Mouse (Mus musculus): Measurements from ENCODE around the gene Zfp644. TPM values are rescaled to one million over a fixed set of nuclear protein-coding genes. Genes with fewer than 3 reads are reported as not detected.

The Zfp644 gene
- polyA plus RNA-seq, 1 experiment, result 18.6 TPM

DNA sequence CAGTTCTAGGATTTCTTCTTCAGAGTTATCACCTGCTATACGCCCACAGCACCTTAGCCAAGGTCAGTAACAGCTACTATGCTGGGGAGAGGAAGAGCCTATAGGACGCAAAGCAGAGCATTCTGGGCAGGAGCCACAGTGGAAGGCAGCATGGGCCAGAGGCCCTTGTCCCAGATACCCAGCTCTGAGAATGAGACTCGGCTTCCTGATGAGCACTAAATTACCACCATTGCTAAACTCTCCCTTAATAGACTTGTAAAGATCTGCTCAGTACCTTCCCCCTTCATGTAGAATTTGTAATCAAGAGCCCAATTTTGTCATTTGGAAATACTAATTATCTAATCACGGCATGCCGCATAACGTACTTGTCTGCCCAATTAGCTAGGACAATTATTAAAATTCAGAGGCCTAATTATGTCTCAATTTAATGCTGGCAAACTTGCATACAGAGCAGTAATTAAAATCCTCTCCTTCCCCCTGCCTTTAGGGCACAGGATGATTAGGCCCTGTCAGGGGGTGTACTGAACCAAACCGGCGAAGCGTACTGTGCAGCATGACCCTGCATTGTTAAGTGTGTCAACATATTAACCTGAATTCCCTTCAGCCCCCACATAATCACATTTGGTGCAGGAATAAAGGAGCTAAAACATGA, 119.7 kb downstream of the Zfp644 start:
- TF ChIP-seq CTCF (IDR thresholded peaks at IDR 0.05; ENCODE audit: low read depth, low read length) (no peak), POLR2A (IDR thresholded peaks at IDR 0.05; ENCODE audit: borderline replicate concordance, low read depth, low read length) (no peak)

DNA sequence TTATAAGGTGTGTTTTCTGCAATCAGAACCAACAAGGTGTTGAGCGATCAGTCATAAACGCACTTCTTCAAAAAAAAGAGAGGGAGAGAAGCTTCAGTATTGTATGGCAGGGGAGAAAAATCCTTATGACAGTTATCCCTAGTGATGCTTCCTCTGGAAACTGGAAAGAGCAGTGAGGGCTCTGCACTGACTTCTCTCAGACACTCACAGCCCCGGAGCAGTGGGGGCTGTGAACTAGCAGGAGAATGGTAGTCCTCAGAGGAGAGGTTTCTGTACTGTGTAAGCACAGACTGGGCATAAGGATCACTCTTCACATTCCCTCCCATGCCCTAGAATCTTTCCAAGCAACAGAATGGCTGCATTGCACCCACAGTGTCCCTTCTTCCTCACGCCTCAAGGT, 122.0 kb downstream of the Zfp644 start:
- H3K4me3 ChIP-seq (ENCODE audit: insufficient read depth, low read length), result no peak overlapping the region; the same call in 1 of the 2 replicates
- no peak overlapping the region for H3K27ac ChIP-seq (ENCODE audit: insufficient read depth, low read depth, low read length)
- TF ChIP-seq POLR2A (IDR thresholded peaks at IDR 0.05; ENCODE audit: borderline replicate concordance, low read depth, low read length) (no peak), CTCF (IDR thresholded peaks at IDR 0.05; ENCODE audit: low read depth, low read length) (no peak)
- H3K4me1 ChIP-seq (ENCODE audit: control insufficient read depth, insufficient read depth, low read length), result peaks cover 3% of the 10 kb centered on the region

More for the DNA sequence above, 119.7 kb downstream of the Zfp644 start:
- Histone ChIP-seq H3K27ac (ENCODE audit: insufficient read depth, low read depth, low read length) (no peak overlapping the region), H3K4me3 (ENCODE audit: insufficient read depth, low read length) (no peak overlapping the region), H3K4me1 (ENCODE audit: control insufficient read depth, insufficient read depth, low read length) (peaks cover 3% of the 10 kb centered on the region)

DNA sequence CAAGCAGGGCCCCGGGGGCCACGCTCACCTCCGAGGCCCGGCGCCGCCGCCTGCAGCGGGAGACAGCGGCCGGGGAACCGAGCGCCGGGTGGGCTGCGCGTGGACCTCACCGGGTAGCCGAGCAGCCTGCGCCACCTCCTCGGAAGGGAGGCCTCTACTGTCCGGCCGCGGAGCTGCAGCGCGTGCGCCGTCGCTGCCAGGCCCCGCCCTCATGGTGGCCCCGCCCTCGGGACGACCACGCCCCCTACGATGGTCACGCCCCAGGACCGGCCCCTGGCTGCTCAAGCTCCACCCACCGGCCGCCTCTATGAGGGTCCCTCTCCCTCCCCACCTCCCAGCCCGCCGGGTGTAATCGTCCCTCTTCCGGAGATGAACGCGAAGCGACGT, 122.5 kb downstream of the Zfp644 start:
- Histone ChIP-seq H3K4me3 (ENCODE audit: insufficient read depth, low read length) (peak overlapping the region; percentile 60), H3K4me1 (ENCODE audit: control insufficient read depth, insufficient read depth, low read length) (peaks cover 3% of the 10 kb centered on the region), H3K27ac (ENCODE audit: insufficient read depth, low read depth, low read length) (no peak overlapping the region)
- TF ChIP-seq POLR2A (IDR thresholded peaks at IDR 0.05; ENCODE audit: borderline replicate concordance, low read depth, low read length) (no peak), CTCF (IDR thresholded peaks at IDR 0.05; ENCODE audit: low read depth, low read length) (no peak)

DNA sequence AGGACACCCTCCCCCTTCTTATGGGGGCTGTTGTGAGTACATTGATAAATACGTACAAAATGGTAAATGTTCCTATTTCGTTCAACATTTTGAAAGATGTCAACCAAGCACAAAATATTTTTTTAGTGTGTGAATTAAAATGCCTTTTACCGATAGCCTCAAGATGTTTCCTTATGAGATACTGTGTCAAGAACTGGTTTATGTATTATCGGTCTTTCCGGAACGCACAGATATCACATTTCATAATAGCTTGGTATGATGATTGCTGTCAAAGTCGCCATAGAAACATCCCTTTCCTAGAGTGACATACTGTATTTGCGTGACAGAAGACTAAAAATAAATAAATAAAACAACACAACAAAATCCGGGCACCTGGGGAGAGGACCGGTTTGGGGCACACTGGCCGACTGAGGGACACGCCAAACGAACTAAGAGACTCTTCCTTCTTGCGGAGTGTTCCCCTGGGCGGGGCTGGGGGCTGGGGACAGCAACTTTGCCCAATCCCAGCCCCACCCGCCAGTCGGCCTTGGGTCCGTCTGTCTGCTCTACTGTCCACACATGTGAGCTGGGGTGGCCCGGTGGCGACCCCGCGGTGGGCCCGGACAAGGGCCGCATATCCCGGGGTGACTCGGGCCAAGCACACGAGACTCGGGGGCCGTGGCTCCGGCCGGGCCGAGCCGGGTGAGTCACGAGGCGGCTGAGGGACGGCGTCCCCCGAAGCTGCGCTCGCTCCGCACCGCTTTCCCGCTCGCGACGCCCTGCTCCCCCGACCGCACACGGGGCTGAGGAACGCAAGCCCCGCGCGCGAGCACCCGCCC, 123.1 kb downstream of the Zfp644 start:
- no peak overlapping the region for H3K27ac ChIP-seq (ENCODE audit: insufficient read depth, low read depth, low read length)
- peaks cover 3% of the 10 kb centered on the region for H3K4me1 ChIP-seq (ENCODE audit: control insufficient read depth, insufficient read depth, low read length)
- peak overlapping the region; percentile 60 for H3K4me3 ChIP-seq (ENCODE audit: insufficient read depth, low read length)
- TF ChIP-seq POLR2A (IDR thresholded peaks at IDR 0.05; ENCODE audit: borderline replicate concordance, low read depth, low read length), result no peak
- no peak for TF ChIP-seq CTCF (IDR thresholded peaks at IDR 0.05; ENCODE audit: low read depth, low read length)

Other genes starting within 250 kb of the Zfp644 start
- not detected in 2 replicates for gene Barhl2, start 239.1 kb downstream of the Zfp644 start, polyA plus RNA-seq (2012; ENCODE audit: insufficient read depth, insufficient read length, missing spikeins)
- not detected in 2 replicates for gene Gm17304, start 88.2 kb downstream of the Zfp644 start, polyA plus RNA-seq (2012; ENCODE audit: insufficient read depth, insufficient read length, missing spikeins)
- not detected in 2 replicates for gene Hfm1, start 229.0 kb upstream of the Zfp644 start, polyA plus RNA-seq (2012; ENCODE audit: insufficient read depth, insufficient read length, missing spikeins)

All from bone marrow macrophage, adult 2 months (primary cell).